Mouse (Mus musculus): ENCODE data around the gene Pde9a.

Pde9a gene

GRCm38 (mm10) chr17:31462506-31462905, 76.5 kb downstream of the Pde9a start:
- no peak for DNase-seq (ENCODE audit: low spot score in 2 of 2)

GRCm38 (mm10) chr17:31466854-31467253, 80.8 kb downstream of the Pde9a start:
- DNase-seq (ENCODE audit: low spot score in 2 of 2), result no peak

GRCm38 (mm10) chr17:31468496-31468895, 82.5 kb downstream of the Pde9a start:
- no peak for DNase-seq (ENCODE audit: low spot score in 2 of 2)

- DNase-seq (ENCODE audit: low spot score in 2 of 2), result no peak
Measured at GRCm38 (mm10) chr17:31470766-31471418, 84.9 kb downstream of the Pde9a start.

GRCm38 (mm10) chr17:31474388-31474787, 88.4 kb downstream of the Pde9a start:
- DNase-seq (ENCODE audit: low spot score in 2 of 2), result no peak

- no peak for DNase-seq (ENCODE audit: low spot score in 2 of 2)
Measured at GRCm38 (mm10) chr17:31478606-31479005, 92.6 kb downstream of the Pde9a start.

GRCm38 (mm10) chr17:31479108-31479844, 93.3 kb downstream of the Pde9a start:
- no peak for DNase-seq (ENCODE audit: low spot score in 2 of 2)

- DNase-seq (ENCODE audit: low spot score in 2 of 2), result no peak
Measured at GRCm38 (mm10) chr17:31486616-31487198, 100.7 kb downstream of the Pde9a start.

- no peak for DNase-seq (ENCODE audit: low spot score in 2 of 2)
Measured at GRCm38 (mm10) chr17:31487433-31488060, 101.5 kb downstream of the Pde9a start.

- DNase-seq (ENCODE audit: low spot score in 2 of 2), result no peak
Measured at GRCm38 (mm10) chr17:31491355-31491754, 105.3 kb downstream of the Pde9a start.

- DNase-seq (ENCODE audit: low spot score in 2 of 2), result peak; percentile 66 to 72
Measured at GRCm38 (mm10) chr17:31492416-31492815, 106.4 kb downstream of the Pde9a start.

- DNase-seq (ENCODE audit: low spot score in 2 of 2), result no peak
Measured at GRCm38 (mm10) chr17:31494989-31495388, 109.0 kb downstream of the Pde9a start.

- DNase-seq (ENCODE audit: low spot score in 2 of 2), result no peak
Measured at GRCm38 (mm10) chr17:31497726-31498125, 111.7 kb downstream of the Pde9a start.

- DNase-seq (ENCODE audit: low spot score in 2 of 2), result no peak
Measured at GRCm38 (mm10) chr17:31499725-31500124, 113.7 kb downstream of the Pde9a start.

GRCm38 (mm10) chr17:31500416-31500815, 114.4 kb downstream of the Pde9a start:
- DNase-seq (ENCODE audit: low spot score in 2 of 2), result no peak

GRCm38 (mm10) chr17:31500908-31501307, 114.9 kb downstream of the Pde9a start:
- no peak for DNase-seq (ENCODE audit: low spot score in 2 of 2)

- DNase-seq (ENCODE audit: low spot score in 2 of 2), result no peak
Measured at GRCm38 (mm10) chr17:31502261-31502927, 116.4 kb downstream of the Pde9a start.

- DNase-seq (ENCODE audit: low spot score in 2 of 2), result no peak
Measured at GRCm38 (mm10) chr17:31503337-31503736, 117.3 kb downstream of the Pde9a start.

- DNase-seq (ENCODE audit: low spot score in 2 of 2), result no peak
Measured at GRCm38 (mm10) chr17:31503936-31504335, 117.9 kb downstream of the Pde9a start.

GRCm38 (mm10) chr17:31505013-31505412, 119.0 kb downstream of the Pde9a start:
- DNase-seq (ENCODE audit: low spot score in 2 of 2), result no peak

- DNase-seq (ENCODE audit: low spot score in 2 of 2), result no peak
Measured at GRCm38 (mm10) chr17:31506282-31506681, 120.3 kb downstream of the Pde9a start.

GRCm38 (mm10) chr17:31510944-31511343, 124.9 kb downstream of the Pde9a start:
- no peak for DNase-seq (ENCODE audit: low spot score in 2 of 2)
